Mouse (Mus musculus): ENCODE measurements at regions not wholly inside any gene's neighbourhood (a gene's known extent, or its start where the extent isn't known, plus 50 kb on each side); places are given as distances from the start of the nearest gene placed in this dataset.

- Histone ChIP-seq H3K36me3 (ENCODE audit: control insufficient read depth, insufficient read depth, low read length) (no peaks in the 10 kb centered on the region), H3K4me3 (no peak overlapping the region), H3K27ac (no peak overlapping the region), H3K4me1 (ENCODE audit: control insufficient read depth, insufficient read depth, low read length) (no peaks in the 10 kb centered on the region), H3K79me2 (replicated peaks; ENCODE audit: control insufficient read depth, insufficient read depth, low read length) (no peaks in the 10 kb centered on the region), H3K9ac (ENCODE audit: low read depth, low read length) (no peak overlapping the region), H3K27me3 (ENCODE audit: control insufficient read depth, insufficient read depth, low read length) (no peaks in the 10 kb centered on the region)
- TF ChIP-seq POLR2A (IDR thresholded peaks at IDR 0.05; ENCODE audit: insufficient read depth, low read depth, low read length), result no peak
- no peak for TF ChIP-seq EP300 (IDR thresholded peaks at IDR 0.05; ENCODE audit: insufficient read depth, low read depth, low read length)
- TF ChIP-seq CTCF (IDR thresholded peaks at IDR 0.05), result no peak
- WGBS, result 72% methylated on average over 6 of the region's 6 CpGs
- intact Hi-C loops (cut with DNase I), result loop anchor here (5.0 kb wide), 1 partner anchor 927 kb away; no protein-coding TSS in a partner anchor
- DNase-seq, result no peak
Measured at GRCm38 (mm10) chr3:27815201-27815695, 80.9 kb downstream of the Tmem212 start.

- no peak overlapping the region for H3K27ac ChIP-seq
- H3K27me3 ChIP-seq (ENCODE audit: control insufficient read depth, insufficient read depth, low read length), result no peaks in the 10 kb centered on the region
- no peaks in the 10 kb centered on the region for H3K36me3 ChIP-seq (ENCODE audit: control insufficient read depth, insufficient read depth, low read length)
- TF ChIP-seq CTCF (IDR thresholded peaks at IDR 0.05), result no peak
- TF ChIP-seq EP300 (IDR thresholded peaks at IDR 0.05; ENCODE audit: insufficient read depth, low read depth, low read length), result no peak
- no peak for TF ChIP-seq POLR2A (IDR thresholded peaks at IDR 0.05; ENCODE audit: insufficient read depth, low read depth, low read length)
- intact Hi-C loops (cut with DNase I), result no loop called here
- no peaks in the 10 kb centered on the region for H3K79me2 ChIP-seq (replicated peaks; ENCODE audit: control insufficient read depth, insufficient read depth, low read length)
- no peak overlapping the region for H3K9ac ChIP-seq (ENCODE audit: low read depth, low read length)
- 63% methylated on average over 5 of the region's 5 CpGs for WGBS
- H3K4me1 ChIP-seq (ENCODE audit: control insufficient read depth, insufficient read depth, low read length), result no peaks in the 10 kb centered on the region
- no peak for DNase-seq
- no peak overlapping the region for H3K4me3 ChIP-seq
Measured at GRCm38 (mm10) chr3:27804271-27804670, 91.9 kb downstream of the Tmem212 start.

- 41% methylated on average over 3 of the region's 3 CpGs for WGBS
- Histone ChIP-seq H3K36me3 (ENCODE audit: control insufficient read depth, insufficient read depth, low read length) (no peaks in the 10 kb centered on the region), H3K79me2 (replicated peaks; ENCODE audit: control insufficient read depth, insufficient read depth, low read length) (no peaks in the 10 kb centered on the region), H3K9ac (ENCODE audit: low read depth, low read length) (no peak overlapping the region), H3K4me1 (ENCODE audit: control insufficient read depth, insufficient read depth, low read length) (peaks cover 1% of the 10 kb centered on the region), H3K27ac (no peak overlapping the region), H3K27me3 (ENCODE audit: control insufficient read depth, insufficient read depth, low read length) (no peaks in the 10 kb centered on the region), H3K4me3 (no peak overlapping the region)
- TF ChIP-seq POLR2A (IDR thresholded peaks at IDR 0.05; ENCODE audit: insufficient read depth, low read depth, low read length) (no peak), CTCF (IDR thresholded peaks at IDR 0.05) (no peak), EP300 (IDR thresholded peaks at IDR 0.05; ENCODE audit: insufficient read depth, low read depth, low read length) (no peak)
- intact Hi-C loops (cut with DNase I), result no loop called here
- DNase-seq, result no peak
Measured at GRCm38 (mm10) chr3:27791633-27791951, 80.5 kb upstream of the Fndc3b start.

- no peaks in the 10 kb centered on the region for H3K79me2 ChIP-seq (replicated peaks; ENCODE audit: control insufficient read depth, insufficient read depth, low read length)
- H3K27me3 ChIP-seq (ENCODE audit: control insufficient read depth, insufficient read depth, low read length), result no peaks in the 10 kb centered on the region
- peak; percentile 18 to 25 for DNase-seq
- H3K9ac ChIP-seq (ENCODE audit: low read depth, low read length), result no peak overlapping the region
- H3K4me3 ChIP-seq, result no peak overlapping the region
- intact Hi-C loops (cut with DNase I), result no loop called here
- H3K27ac ChIP-seq, result no peak overlapping the region
- H3K36me3 ChIP-seq (ENCODE audit: control insufficient read depth, insufficient read depth, low read length), result no peaks in the 10 kb centered on the region
- TF ChIP-seq POLR2A (IDR thresholded peaks at IDR 0.05; ENCODE audit: insufficient read depth, low read depth, low read length) (no peak), EP300 (IDR thresholded peaks at IDR 0.05; ENCODE audit: insufficient read depth, low read depth, low read length) (0 out of 2 replicates have a peak, but pooled peaks have one; percentile 9)
- WGBS, result 77% methylated on average over 13 of the region's 13 CpGs
- H3K4me1 ChIP-seq (ENCODE audit: control insufficient read depth, insufficient read depth, low read length), result peaks cover 1% of the 10 kb centered on the region
Measured at GRCm38 (mm10) chr3:27790932-27791632, 80.0 kb upstream of the Fndc3b start.

- Histone ChIP-seq H3K36me3 (ENCODE audit: control insufficient read depth, insufficient read depth, low read length) (no peaks in the 10 kb centered on the region), H3K79me2 (replicated peaks; ENCODE audit: control insufficient read depth, insufficient read depth, low read length) (no peaks in the 10 kb centered on the region), H3K4me3 (no peak overlapping the region), H3K27me3 (ENCODE audit: control insufficient read depth, insufficient read depth, low read length) (no peaks in the 10 kb centered on the region), H3K27ac (no peak overlapping the region), H3K4me1 (ENCODE audit: control insufficient read depth, insufficient read depth, low read length) (no peaks in the 10 kb centered on the region), H3K9ac (ENCODE audit: low read depth, low read length) (no peak overlapping the region)
- intact Hi-C loops (cut with DNase I), result no loop called here
- TF ChIP-seq CTCF (IDR thresholded peaks at IDR 0.05) (no peak), EP300 (IDR thresholded peaks at IDR 0.05; ENCODE audit: insufficient read depth, low read depth, low read length) (no peak), POLR2A (IDR thresholded peaks at IDR 0.05; ENCODE audit: insufficient read depth, low read depth, low read length) (no peak)
- WGBS, result 49% methylated on average over 2 of the region's 2 CpGs
- DNase-seq, result no peak
Measured at GRCm38 (mm10) chr3:27783926-27784325, 72.8 kb upstream of the Fndc3b start.

GRCm38 (mm10) chr3:27783476-27783875 lies 72.4 kb upstream of the Fndc3b start:
- Histone ChIP-seq H3K27ac (no peak overlapping the region), H3K36me3 (ENCODE audit: control insufficient read depth, insufficient read depth, low read length) (no peaks in the 10 kb centered on the region), H3K9ac (ENCODE audit: low read depth, low read length) (no peak overlapping the region), H3K4me1 (ENCODE audit: control insufficient read depth, insufficient read depth, low read length) (no peaks in the 10 kb centered on the region), H3K79me2 (replicated peaks; ENCODE audit: control insufficient read depth, insufficient read depth, low read length) (no peaks in the 10 kb centered on the region), H3K4me3 (no peak overlapping the region), H3K27me3 (ENCODE audit: control insufficient read depth, insufficient read depth, low read length) (no peaks in the 10 kb centered on the region)
- TF ChIP-seq EP300 (IDR thresholded peaks at IDR 0.05; ENCODE audit: insufficient read depth, low read depth, low read length) (no peak), CTCF (IDR thresholded peaks at IDR 0.05) (no peak), POLR2A (IDR thresholded peaks at IDR 0.05; ENCODE audit: insufficient read depth, low read depth, low read length) (no peak)
- intact Hi-C loops (cut with DNase I), result no loop called here
- DNase-seq, result no peak
- 63% methylated on average over 4 of the region's 4 CpGs for WGBS

All from heart, adult 2 months (tissue).